Mouse (Mus musculus): ENCODE measurements around the gene Vps35l.

Gene Vps35l

GRCm38 (mm10) chr7:118821887-118822556 lies 82.0 kb downstream of the Vps35l start:
- no peak for DNase-seq

DNA sequence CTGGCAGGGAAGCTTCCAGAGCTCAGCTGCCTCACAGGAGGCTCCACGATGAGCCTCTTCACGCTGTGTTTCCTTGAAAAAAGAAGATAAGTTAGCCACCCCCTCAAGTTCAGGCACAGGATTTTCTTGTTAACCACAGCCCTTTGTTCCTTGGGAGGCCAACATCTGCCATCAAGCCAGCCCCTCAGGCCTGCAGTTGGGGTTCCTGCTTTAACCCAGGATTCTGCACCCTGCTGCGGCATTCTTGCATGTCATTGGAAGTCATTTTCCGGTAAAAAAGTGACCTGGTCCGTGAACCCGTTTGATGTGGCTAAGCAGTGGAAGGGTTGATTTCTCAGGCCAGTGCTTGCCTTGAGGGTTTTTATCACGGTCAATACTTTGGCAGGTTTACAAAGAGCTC lies 84.4 kb downstream of the Vps35l start:
- no peak for DNase-seq

DNA sequence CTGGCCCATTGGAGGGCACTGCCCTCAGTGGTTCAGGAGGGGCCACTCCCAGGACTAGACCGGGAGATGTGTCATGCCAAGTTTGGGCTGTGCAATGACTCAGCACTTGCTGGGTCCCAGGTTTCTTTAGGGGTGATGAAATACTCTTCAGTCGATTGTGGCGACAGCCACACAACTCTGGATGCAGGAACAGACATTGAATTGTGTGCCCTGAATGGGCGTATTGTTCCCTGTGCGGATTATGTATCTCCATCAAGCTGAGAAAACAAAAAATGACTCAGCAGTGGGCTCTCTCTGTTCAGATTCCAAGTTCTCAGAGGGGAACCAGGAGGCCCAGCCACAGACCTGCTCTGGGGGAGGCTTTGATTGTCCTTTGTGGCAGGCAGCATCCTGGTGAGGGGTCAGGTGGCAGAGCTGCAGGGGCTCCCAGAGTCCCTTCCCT lies 88.0 kb downstream of the Vps35l start:
- no peak for DNase-seq

DNA sequence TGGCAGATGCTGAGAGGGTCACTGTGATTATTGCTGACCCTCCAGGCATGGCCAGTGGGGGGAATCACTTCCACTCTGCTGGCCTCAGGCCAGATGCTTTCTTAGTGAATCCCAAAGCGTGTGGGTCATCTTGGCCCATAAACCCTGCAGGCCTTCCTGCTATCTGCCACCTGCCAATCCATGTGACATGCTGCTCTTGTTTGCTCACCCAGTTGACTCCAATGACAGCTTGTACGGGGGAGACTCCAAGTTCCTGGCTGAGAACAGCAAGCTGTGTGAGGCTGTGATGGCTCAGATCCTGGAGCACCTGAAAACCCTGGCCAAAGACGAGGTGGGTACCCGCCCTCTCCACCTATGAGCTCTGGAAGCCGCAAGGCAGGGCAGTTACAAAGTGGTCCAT lies 97.9 kb downstream of the Vps35l start:
- no peak for DNase-seq

DNA sequence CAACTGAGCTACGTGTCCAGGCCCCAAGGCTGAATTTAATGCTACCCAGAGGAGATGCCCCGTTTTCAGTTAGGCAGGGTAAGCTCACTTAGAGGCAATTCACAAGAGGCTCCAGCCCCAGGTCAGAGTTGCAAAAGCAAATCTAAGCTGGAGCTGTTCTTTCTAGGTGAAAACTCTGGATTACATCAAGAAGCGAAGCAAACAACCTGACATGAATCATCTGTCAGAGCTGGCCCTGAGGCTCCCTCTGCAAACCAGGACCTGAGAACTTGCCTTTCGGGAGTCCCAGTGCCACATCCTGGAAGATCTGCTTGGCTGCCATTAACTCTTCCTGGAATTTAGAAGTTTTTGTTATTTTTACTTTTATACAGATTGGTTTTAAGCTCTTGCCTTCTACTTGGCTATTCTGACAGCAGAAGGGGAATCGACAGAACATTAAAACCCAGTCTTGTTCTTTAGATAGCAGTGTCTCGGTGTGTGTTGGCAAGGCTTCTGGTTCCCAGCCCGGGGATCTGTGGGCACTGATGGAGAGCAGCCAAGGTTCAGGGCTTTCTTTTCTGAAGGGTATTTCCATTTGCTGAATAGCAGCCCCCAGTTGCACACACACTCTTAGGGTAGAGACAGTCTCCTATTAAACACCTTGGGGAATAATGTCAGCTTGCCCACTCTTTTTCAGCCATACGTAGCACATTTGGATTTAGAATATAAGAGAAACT lies 101.2 kb downstream of the Vps35l start:
- DNase-seq = peak; percentile 92

- DNase-seq = peak; percentile 92
Measured at GRCm38 (mm10) chr7:118841796-118842195, 101.8 kb downstream of the Vps35l start.

DNA sequence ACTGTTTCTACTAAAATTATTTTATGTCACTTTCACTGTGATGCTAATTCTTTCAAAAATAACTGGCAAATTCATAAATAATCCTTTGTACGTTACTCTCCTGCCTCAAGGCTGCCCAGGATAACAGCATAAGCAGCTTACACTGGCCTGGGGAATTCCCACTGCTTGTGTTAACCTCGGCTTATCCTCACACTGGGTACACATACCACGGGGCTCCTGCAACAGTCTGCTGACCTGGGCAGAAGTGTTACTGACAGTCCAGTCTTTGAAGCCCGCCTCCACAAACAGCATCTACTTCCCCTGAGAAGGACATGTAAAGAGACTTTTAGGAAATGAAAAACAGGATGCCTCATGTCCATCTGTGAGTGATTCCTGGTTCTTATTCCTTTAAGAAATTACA lies 102.9 kb downstream of the Vps35l start:
- DNase-seq = peak; percentile 87

DNA sequence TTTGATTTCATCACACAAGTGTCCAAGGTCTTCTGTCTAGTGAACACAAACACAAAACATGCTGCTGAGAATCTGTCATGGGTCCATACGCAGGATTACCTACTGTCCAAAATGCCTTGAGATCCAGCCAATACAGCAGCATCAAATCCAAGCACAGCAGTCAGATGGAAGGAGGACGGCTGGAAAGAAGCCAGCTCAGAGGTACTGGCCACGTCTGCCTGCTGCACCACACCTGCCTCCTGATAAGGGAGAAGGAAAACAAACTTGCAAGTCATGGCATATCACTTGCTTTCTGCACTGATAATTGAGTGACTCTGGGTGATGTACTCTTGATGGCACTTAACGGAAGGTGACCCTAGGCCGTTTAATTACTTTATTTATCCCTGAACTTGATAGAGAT lies 105.1 kb downstream of the Vps35l start:
- DNase-seq = peak; percentile 87

- peak; percentile 87 for DNase-seq
Measured at GRCm38 (mm10) chr7:118846329-118846728, 106.3 kb downstream of the Vps35l start.

DNA sequence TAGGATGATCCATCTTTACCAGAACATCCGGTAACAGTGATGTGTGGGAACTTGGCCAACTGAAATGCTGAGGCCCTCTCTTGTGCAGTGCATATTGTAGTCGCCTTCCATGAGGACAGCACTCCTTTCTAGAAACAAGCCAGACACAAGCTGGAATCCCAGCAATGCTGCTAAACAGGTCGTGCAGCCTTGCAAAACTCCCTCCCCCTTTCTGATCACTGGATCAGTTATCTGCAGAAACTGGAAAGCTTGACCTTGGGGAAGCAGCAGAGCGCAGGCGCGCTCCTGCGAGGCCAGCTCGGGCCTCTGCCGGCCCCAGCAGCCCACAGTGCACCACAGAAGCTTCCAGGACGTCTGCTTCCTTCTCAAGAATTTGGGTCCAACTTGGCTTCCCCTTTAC lies 108.8 kb downstream of the Vps35l start:
- peak; percentile 90 for DNase-seq

GRCm38 (mm10) chr7:118849543-118850250 lies 109.7 kb downstream of the Vps35l start:
- peak; percentile 89 for DNase-seq

- DNase-seq = peak; percentile 96
Measured at GRCm38 (mm10) chr7:118850676-118851290, 110.8 kb downstream of the Vps35l start.

GRCm38 (mm10) chr7:118851571-118851970 lies 111.5 kb downstream of the Vps35l start:
- peak; percentile 96 for DNase-seq

DNA sequence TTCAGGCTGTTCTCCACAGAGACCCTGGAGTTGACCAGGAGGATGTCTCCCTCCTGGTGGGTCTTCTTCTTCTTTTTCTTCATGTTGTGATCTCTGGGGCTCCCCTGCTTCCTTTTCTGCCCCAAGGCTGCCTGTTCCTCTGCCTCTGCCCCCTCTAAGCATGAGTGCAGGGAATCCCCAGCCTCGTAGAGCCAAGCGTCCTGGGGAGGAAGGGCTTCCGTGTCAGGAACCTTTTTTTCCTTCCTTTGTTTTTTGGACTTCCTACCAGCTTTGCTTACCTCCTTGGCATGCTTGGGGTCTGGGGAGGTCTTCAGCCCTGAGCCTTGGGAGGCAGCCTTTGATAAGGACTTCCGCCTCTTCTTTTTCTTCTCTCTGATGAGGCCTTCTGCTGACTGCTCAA lies 112.6 kb downstream of the Vps35l start:
- peak; percentile 90 for DNase-seq

DNA sequence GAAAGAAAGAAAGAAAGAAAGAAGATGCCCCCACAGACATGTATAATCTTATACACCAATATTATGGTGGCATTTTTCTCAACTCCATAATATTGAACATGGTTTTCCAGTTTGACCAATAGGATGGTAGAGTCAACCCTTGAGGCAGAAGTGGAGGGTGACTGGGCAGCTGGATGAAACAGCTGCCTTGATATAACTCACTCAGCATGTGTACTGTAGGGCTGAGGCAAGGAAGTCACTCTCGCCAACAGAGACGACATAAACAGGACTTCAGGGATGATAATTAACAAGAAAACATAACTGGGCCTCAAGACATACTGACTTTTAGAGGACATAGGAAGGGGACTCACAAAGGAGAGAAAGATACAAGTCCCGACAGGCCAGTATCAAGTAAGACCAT lies 114.6 kb downstream of the Vps35l start:
- no peak for DNase-seq

DNA sequence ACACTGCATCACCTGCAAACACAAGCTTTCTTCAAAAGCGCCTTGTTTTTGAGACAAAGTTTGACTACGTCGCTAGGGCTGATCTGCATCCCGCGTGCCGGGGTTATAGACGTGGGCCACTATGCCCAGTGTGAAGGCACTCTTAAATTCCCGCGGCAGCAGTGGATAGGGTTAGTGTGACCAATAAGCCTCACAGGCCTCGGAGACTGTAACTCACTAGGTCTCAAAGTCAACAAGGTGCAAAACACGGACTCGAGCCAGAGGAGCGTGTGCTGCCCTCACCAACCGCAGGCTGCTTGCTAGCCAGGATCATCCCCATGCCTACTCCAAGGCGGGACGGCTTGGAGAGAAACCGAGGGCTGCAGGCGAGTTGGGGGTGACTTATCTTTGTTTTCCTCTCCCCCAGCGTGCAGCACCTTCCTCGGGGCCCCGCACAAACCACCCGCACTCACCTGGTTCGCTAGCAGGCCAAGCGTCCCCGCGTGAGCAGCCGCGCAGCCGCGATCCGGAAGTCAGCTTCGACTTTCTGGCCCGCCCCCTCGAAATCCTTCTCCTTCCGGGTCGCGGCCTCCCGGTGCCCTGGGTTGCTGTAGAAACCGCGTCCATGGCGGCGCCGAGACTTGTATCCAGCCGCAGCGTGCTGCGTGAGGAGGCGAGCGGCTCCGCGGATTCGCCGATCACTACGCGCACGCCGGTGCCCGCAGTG lies 115.3 kb downstream of the Vps35l start, which contains the start of gene Iqck:
Gene Iqck, plus strand, starts transcription at position 582 of the 706 bp plus-strand sequence.
- DNase-seq = peak; percentile 99

DNA sequence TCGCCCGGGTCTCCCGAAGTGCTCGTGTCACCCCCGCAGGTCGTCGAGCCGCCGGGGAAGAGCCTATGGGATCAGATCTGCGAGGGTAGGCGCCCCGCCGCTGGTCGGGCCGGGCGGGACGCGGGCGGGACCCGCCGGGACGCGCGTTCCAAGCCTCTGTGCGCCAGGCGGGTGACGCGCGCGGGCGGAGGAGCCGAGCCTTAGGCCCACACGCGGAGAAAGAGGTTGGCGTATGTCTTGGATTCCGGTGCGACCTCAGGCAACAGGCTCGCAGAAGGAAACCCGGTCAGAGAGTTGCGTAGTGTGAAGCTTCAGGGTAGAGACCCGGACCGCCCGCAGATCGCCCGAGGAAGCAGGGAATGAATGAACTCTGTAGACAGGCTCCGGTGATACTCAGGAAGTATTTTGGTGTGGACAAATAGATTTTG lies 115.9 kb downstream of the Vps35l start, which contains the start of gene Knop1:
Gene Knop1, minus strand, starts transcription at position 378 of the 428 bp plus-strand sequence.
- no peak for DNase-seq

DNA sequence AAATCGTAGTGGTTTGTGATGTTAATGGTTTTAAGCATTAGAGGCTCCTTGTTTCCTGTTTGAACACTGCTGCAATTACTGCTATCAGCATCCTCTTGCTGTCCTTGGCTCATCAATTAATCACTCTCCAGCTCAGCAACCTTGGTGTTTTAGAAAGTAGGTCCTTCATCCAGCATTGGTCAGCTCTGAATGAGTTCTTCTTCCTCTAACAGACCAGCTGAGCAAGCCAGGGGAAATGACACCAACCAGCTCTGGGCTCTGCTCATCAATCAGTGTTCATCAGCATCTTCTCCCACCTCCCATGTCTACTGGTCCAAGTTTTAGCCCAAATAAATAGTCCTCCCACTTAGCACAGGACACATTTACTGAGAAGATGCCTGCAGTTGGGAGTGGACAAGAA lies 118.6 kb downstream of the Vps35l start:
- no peak for DNase-seq

GRCm38 (mm10) chr7:118865362-118865761 lies 125.3 kb downstream of the Vps35l start:
- no peak for DNase-seq

DNA sequence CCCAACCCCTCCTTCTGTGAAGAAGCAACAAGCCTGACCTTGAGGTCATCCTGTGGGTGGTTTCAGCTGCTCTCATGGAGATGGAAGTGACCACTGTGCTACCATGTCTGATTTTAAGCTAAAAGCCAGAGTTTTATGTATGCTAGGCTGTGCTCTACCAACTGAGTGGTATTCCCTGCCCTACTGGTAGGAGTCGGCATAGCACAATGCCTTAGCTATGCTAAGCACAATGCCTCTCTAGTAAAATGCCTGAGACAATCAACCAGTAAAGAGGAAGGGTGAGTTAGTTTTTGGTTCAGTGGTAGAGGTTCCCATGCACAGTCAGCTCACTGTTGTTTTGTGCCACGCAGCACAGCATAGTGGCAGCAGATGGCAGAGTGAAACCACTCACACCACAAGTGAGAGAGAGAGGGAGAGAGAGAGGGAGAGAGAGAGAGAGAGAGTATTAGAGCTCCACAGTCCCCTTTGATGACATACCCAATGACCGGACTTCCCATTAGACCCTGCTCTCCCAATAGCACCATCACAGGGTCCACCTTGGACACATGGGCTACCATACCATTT lies 139.5 kb downstream of the Vps35l start:
- peak; percentile 24 for DNase-seq

- DNase-seq = peak; percentile 10
Measured at GRCm38 (mm10) chr7:118883957-118884356, 143.9 kb downstream of the Vps35l start.

DNA sequence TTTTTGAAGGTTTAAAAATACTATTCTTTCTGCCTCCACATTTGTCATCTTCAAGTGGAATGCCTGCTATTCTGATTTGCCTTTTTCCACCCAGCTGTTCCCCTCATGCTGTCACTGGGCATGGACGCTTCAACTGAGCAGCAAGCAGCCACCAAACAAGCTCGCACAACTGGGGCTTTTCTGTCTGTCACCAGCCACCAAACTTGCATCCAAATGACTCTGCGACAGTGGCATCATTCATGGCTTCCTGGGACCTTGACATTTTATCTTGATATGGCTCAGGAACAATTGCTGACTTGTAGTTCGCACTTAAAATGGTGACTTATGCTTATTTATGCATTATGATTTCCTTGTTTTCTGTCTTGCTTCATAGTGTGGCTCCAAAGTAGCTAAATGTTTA lies 144.9 kb downstream of the Vps35l start:
- peak; percentile 52 for DNase-seq
